Mouse (Mus musculus) kidney, postnatal 10 days (tissue): Measurements from ENCODE around the gene Prkag2.

Experiments
- DNase-seq: peaks from one replicate; pipeline ENCODE4 v3.0.0; 2021; ENCODE audit warnings: mixed read lengths

Prkag2 gene

GRCm38 (mm10) chr5:24813946-24814345 lies 286.5 kb downstream of the Prkag2 start:
- DNase-seq = no peak

- peak; percentile 56 for DNase-seq
Observed at GRCm38 (mm10) chr5:24813005-24813404, 287.4 kb downstream of the Prkag2 start.
